Mouse (Mus musculus) urinary bladder, postnatal 25 days (tissue): ENCODE results near the gene Gm853.
A peak's percentile ranks its signal among the peaks of the same experiment; 100 is the strongest.
"Not testable (repeated sequence)": the region's sequence is repeated elsewhere in the genome, so short reads cannot be mapped to it uniquely, and the experiment has no call there.

ENCODE experiments used
- DNase-seq: peaks from one replicate; pipeline ENCODE4 v3.0.0; 2022; ENCODE audit warnings: low spot score

Gene Gm853

DNA sequence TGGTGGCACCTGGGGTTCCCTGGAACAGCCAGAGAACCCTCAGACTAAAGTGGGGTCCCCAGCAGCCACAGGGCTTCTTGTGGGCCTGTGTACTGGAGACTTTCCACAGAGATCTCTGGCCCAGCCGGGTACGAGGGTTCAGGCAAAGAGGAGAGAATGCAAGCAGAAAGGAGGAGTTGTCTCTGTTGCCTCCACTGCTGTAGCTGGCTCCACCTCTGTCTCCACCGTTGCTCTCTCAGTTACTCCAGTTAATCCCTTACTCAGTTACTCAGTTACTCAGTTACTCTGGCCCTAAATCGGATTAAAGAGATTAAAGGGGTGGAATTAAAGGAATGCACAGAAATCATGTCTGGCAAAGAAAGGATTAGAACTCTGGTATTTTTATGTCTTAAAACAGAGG is at the start of gene Gm853:
Gene Gm853 (minus strand): TSS at position 223 of the 400 bp plus-strand sequence.
- DNase-seq = no peak

DNA sequence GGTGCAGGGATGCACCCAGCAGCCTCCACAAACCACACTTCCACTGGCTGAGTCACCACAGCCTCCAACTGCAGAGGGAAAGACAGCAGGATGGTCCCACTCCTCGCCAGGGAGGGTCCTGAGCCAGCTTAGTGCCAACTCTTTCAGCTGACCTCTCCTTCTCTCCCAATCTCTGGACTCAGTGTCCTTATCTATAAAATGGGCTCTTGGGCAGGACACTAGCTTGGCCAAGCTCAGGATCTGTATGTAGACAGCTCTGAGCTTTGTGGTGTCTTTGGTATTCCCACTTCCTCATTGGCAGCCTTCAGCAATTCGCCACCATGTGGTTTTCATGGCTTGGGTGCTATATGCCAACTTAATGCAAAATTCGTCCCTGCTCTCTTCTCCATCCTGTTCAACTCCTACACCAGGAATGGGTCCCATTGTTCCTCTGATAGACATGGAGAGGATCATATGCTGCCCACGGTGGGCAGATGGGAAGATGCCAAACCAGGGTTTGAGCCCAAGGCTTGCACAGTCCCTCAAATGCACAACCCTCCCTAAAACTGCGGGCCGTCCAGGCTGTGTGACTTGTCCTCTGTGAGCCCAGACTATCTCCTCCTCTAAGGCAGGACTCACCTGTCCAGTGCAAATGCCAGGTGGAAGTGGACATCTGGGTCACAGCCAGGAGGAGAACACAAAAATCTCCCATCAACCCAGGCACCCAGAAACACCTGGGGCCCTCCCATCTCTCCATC is 48.6 kb upstream of the Gm853 start:
- no peak for DNase-seq

GRCm38 (mm10) chr4:130270089-130270488 is 47.9 kb upstream of the Gm853 start:
- DNase-seq = no peak

DNA sequence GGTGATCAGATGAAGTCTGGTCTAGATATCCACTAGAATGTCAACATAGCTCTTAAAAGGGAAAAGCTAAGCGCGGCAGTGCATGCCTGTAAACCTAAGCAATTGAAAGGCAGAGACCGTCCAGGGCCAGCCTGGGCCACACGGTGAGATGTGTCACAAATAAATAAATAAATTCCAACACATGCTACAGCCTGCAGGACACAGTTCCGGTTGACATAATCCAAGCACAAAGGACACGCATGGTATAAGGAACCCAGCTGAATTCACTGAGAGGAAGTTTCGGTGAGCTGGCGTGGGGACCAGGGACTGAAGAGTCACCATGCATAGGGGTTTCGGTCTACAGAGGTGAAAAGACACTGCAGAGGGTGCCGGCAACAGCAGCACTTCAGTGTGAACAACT is 46.5 kb upstream of the Gm853 start:
- DNase-seq = no peak

DNA sequence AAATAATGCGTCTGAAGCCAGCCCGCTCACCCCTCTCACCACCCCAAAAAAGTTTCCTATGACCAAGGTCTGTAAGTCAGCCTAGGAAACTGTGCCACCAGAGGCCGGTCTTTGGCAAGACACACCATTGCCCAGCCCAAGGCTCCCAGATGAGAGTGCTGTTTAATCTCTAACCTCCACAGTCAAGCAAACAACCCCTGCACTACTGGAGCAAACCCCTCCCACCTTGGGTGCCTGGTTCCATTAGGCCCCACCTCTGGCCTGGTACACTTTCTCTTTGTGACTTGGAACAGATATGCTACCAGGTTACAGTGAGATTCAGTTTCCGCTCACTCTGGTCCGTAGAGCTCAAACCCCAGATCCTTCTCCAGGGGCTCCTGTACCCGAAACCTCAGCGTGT is 44.9 kb upstream of the Gm853 start:
- DNase-seq = no peak

DNA sequence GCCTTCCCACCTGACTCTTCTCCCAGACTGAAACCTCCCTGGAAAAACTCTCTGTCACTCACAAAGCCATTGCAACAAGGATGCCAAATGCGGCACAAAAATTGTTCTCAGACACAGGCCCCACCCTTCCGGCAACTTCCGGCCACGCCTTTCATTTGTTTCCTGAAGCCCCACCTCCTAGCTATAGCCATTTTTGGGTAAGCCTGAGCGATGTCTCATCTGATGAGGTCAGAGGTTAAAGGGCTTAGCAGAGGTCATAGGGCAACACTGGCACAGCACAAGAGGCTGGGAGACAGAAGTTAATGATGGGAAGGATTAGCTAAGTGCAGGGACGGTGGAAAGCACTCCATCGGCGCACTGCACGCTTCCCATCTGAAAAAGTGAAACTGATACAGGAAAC is 44.4 kb upstream of the Gm853 start:
- DNase-seq = no peak

DNA sequence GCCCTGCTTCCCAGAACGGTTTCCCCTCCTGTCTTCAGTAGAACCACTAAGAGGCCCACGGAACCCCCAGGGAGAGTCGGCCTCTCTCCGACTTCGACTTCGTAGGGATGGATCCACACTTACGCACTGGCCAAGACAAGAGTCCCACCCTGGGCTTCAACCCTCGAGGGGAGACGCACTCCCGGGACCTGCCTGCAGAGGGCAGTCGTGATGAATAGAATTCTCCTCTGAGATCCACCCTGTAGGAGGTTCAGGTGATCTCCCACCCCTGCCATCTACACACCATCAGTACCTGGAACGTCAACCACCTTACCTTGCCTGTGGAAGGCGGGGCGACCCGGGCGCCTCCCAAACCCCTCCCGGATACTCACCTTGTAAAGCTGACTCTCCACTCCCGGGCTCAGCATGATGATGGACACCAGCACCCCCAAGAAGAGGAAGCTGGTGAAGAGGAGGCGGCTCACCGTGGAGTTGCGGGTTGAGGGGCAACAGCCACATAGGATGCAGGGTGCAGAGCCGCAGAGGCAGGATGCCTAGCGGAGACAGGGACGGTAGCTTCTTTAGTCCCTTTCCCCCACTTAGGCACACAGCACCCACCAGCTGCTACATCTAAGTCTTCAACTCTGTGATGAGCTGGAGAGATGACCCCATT is 42.6 kb upstream of the Gm853 start:
- peak; percentile 64 for DNase-seq

- DNase-seq = no peak
Observed at GRCm38 (mm10) chr4:130264131-130264530, 41.9 kb upstream of the Gm853 start.

GRCm38 (mm10) chr4:130260406-130260805 is 38.2 kb upstream of the Gm853 start:
- no peak for DNase-seq

DNA sequence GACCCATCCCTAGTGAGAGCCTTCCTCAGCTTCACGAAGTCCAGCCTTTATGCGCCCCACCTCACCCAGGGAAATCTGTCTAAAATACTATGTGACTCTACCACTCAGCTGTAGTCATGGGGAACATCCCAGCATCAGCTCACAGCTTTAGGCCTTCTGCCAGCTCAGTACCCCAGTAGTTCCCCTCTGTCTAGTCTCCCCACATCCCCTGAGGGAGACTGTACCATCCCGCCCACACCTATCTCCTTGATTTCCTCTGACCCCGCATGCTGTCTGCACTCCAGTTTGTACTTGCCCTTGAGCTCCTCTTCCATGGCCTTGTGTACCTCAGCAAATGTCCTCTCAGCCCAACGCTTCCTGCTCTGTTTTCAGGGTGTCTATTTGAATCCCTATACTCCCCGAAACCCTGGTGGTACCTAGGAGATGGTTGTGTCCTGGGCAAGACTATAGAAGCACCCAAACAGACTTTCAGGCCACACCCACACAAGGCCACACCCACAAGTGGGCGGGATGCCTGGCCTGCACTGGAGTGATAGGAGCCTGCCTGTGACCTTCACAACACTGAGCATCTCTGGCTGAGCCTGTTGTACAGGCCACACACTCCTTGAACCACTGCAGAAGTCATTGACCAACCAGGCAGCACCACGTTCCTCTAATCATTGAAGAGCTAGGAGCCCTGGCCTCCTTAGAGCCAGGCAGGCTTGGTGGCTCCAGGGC is 30.4 kb upstream of the Gm853 start:
- DNase-seq = no peak

- no peak for DNase-seq
Observed at GRCm38 (mm10) chr4:130251763-130252162, 29.6 kb upstream of the Gm853 start.

DNA sequence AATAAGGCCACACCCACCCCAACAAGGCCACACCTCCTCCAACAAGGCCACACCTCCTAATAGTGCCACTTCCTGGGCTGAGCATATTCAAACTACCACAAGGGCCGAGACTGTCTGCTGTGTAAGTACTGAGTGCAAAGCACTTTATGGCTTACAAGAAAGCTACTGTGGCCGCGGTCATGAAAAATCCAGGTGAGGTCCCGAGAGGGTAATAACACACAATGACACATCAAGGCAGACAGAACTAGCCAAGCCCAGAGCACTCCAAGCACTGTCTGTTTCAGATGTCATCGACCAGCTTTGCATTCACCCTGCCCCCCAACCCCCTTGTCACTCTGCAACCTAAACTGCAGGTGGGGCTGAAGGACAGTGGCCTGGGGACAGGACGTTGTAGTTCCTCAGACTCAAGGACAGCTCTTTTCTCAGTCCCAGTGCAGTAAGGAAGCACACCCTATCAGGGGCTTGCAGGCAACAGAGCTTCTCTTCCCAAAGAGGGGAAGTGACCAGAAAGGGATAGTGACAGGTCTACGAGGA is 29.0 kb upstream of the Gm853 start:
- no peak for DNase-seq

- no peak for DNase-seq
Observed at GRCm38 (mm10) chr4:130248636-130249035, 26.4 kb upstream of the Gm853 start.

DNA sequence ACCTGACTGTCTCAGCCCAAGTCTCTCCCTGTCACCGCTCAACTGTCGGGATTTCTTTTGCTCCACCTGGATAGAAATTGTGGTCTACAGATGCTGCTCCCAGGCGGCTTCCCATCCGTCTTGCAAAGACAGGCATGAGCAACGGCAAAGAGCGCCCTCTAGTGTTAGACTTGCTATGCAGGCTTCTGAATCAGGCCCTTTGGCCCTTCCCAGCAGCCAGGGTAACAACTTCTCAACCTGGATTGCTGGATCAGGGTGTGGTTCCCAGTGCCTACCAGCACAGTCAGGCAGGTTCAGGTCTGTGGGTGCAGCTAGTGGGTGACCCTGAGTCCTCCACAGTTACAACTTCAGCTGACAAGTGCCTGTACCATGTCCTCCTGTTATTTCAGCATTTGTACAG is 23.9 kb upstream of the Gm853 start:
- peak; percentile 70 for DNase-seq

DNA sequence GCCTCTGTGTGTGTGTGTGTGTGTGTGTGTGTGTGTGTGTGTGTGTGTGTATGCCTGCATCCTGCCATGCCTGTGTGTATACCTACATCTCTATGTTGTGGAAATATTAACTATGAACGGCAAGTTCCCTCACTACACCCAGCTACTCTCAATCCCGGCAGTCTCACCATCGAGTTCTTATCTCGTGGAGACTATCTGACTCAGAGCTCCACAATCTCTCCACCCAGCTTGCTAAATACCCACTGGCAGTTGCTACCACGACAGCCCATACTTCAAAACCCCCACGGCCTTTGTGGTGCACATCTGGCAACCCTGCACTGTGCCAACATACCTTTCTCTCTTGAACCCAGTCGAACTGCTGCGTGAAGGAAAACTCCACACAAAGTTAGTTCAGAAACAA is 22.5 kb upstream of the Gm853 start:
- no peak for DNase-seq

DNA sequence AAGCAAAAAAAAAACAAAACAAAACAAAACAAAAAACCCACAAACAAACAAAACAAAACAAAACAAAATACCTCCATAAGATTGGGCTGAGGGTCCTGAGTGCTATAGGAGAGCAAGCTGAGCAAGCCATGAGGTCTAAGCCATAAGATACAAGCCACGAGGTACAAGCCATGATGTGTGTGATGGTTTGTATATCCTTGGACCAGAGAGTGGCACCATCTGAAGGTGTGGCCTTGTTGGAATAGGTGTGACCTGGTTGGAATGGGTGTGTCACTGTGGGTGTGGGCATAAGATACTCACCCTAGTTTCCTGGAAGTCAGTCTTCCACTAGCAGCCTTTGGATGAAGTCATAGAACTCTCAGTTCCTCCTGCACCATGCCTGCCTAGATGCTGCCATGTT is 21.4 kb upstream of the Gm853 start:
- DNase-seq = not testable (repeated sequence)

- no peak for DNase-seq
Observed at GRCm38 (mm10) chr4:130242956-130243355, 20.8 kb upstream of the Gm853 start.

- DNase-seq = no peak
Observed at GRCm38 (mm10) chr4:130240695-130241094, 18.5 kb upstream of the Gm853 start.

- no peak for DNase-seq
Observed at GRCm38 (mm10) chr4:130237607-130238006, 15.4 kb upstream of the Gm853 start.

GRCm38 (mm10) chr4:130236361-130236760 is 14.2 kb upstream of the Gm853 start:
- DNase-seq = no peak

DNA sequence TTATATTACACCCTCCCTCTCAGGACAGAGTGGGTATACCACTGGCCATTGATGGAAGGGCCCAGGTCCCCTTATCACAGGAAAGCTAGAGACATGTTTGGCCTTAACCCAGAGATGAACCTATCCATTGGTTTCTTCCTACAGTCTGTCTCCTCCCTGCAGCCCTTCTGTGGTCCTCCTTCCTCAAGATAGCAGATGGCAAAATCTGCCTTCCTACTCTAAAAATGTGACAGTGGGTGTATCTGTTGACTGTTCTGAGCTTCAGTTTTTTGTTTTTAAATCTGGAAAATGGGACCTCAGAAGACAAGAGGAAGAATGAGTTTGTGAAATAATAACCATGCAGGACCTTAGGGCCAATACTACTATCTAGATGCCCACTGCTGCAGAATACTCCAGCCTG is 1.9 kb upstream of the Gm853 start:
- no peak for DNase-seq

GRCm38 (mm10) chr4:130220176-130220575 is 2.0 kb downstream of the Gm853 start:
- no peak for DNase-seq

- no peak for DNase-seq
Observed at GRCm38 (mm10) chr4:130215392-130215791, 6.8 kb downstream of the Gm853 start.
